Mouse (Mus musculus): ENCODE results near the gene Miga1.

Miga1 gene

DNA sequence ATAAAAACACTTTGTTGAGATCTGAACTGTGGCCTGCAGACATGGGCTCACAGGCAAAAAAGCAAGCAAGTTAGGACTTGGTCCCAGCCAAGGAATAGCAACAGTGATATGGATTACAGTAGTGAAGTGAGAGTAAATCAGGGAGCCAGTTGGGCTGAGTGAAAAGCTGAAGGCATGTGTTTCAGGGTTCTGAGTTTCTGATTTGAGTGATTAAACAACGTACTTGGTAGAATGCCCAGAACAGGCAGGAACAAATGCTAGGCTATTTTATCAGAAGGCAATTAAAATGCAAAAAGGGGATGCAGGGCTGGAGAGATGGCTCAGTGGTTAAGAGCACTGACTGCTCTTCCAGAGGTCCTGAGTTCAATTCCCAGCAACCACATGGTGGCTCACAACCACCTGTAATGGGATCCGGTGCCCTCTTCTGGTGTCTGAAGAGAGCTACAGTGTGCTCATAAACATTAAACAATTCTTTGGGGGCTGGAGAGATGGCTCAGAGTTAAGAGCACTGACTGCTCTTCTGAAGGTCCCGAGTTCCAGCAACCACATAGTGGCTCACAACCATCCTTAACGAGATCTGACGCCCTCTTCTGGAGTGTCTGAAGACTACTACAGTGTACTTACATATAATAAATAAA lies 94.8 kb downstream of the Miga1 start:
- no peak for DNase-seq (ENCODE audit: low read depth, low spot score)

GRCm38 (mm10) chr3:152243304-152243703 lies 96.9 kb downstream of the Miga1 start:
- no peak for DNase-seq (ENCODE audit: low read depth, low spot score)

DNA sequence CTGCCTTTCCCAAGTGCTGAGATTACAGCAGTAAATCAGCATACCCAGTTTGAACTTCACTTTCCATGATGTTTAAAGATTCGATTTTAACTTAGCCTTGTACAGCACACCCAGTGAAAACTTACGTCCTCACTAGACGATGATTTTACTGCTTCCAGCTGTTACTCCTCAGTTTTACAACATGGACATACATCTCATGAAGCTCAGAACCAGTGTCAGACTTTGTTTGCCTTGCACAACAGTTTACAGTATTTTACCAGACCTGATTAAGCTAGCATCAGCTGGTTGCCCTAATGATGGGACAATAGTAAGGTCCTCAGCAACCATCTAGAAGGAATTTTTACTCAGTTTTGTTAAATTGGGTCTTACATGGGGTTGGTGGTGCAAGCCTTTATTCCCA lies 99.1 kb downstream of the Miga1 start:
- DNase-seq (ENCODE audit: low read depth, low spot score): no peak

DNA sequence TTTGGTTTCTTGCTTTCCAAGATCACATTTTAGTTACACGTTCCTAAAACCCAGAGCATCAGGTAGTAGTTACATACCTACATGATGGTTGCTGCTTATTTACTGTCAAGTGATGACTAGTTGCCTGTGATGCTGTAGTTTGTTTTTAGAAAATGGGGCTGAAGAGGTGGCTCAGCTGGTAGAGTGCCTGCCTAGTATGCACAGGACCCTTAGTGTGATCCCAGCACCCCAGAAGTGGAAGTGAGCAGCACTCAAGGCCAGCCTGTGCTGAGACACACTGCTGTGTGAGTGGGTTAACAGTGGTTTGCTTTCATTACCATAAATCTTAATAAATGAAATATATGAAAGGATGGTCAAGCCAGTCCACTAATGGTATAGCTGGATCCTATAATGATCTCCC lies 100.6 kb downstream of the Miga1 start:
- DNase-seq (ENCODE audit: low read depth, low spot score): no peak

- DNase-seq (ENCODE audit: low read depth, low spot score): no peak
These were observed 101.4 kb downstream of the Miga1 start for GRCm38 (mm10) chr3:152238836-152239235.

- DNase-seq (ENCODE audit: low read depth, low spot score): no peak
These were observed 104.4 kb downstream of the Miga1 start for GRCm38 (mm10) chr3:152235805-152236204.

- no peak for DNase-seq (ENCODE audit: low read depth, low spot score)
These were observed 105.0 kb downstream of the Miga1 start for GRCm38 (mm10) chr3:152235238-152235637.

DNA sequence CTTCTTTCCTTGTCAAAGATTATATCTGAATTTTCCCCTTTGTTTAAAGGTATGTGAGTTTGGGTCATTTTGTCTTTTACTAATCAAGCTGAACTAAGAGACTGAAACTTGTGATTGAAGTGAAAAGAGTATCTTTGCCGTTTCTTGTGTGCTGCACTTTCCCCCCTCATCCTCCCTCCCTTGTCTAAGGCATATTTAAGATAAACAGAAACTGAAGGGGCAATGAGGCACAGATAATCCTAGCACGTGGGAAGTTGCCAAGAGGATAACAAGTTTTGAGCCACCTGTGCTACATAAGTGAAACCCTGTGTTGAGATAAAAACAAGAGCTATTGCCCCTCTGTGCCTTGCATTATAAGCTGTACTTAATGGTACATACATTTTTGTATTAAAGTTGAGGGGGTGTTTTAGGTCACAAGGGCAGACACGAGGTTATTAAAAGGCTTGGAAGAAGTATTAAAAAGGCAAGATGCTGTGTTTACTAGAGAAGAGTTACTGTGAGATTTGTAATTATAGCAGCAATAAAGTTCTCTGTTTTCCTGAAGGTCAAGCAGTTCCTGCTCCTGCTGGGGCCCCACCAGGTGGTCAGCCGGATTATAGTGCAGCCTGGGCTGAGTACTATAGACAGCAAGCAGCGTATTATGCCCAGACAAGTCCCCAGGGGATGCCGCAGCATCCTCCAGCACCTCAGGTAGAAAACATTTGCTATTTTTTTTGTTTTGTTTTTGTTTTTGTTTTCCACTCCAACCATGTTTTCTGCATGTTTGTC lies 108.7 kb downstream of the Miga1 start:
- no peak for DNase-seq (ENCODE audit: low read depth, low spot score)

GRCm38 (mm10) chr3:152229271-152229670 lies 110.9 kb downstream of the Miga1 start:
- DNase-seq (ENCODE audit: low read depth, low spot score): no peak

DNA sequence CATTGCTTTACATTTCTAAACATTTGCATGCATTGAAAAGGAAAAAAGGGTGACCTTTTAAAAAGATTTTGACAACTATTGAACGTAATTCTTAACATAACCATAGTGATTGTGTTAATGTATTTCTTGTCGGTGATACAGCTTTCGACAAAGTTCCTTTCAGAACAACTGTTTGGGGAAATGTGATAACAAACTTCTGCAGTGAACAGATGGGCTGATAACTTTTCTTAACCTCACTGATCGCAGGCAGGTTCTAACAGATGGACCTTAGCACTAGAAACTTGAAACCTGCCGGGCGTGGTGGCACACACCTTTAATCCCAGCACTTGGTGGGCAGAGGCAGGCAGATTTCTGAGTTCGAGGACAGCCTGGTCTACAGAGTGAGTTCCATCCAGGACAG lies 111.4 kb downstream of the Miga1 start:
- DNase-seq (ENCODE audit: low read depth, low spot score): no peak

DNA sequence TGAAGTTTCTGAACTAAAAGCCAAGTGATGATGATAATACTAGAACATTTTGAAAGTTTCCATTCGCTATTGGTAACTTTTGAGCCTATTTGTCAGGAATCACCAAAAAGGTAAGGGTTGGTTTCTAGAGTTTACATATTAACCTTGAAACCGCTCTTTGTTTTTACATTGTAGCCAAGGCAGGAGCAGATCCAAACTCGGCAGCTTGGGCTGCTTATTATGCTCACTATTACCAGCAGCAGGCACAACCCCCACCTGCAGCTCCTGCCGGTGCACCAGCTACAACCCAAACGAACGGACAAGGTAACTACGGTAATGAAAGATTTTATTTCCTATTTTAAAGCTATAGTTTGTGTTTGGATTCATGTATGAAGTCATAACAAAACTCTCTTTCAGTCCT lies 114.3 kb downstream of the Miga1 start:
- no peak for DNase-seq (ENCODE audit: low read depth, low spot score)

DNA sequence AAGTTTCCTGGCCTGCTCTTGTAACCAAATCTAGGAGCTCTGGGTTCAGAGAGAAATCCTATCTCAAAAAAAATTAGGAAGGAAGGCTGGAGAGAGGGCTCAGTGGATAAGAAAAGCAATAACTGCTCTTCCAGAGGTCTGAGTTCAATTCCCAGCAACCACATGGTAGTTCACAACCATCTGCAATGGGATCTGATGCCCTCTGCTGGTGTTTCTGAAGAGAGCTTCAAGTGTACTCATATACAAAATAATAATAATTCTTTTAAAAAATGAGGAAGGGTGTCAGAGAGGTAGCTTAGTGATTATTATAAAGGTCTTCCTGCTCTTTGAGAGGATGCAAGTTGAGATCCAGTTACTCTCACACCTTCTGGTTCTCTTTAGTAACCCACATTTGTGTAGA lies 115.3 kb downstream of the Miga1 start:
- DNase-seq (ENCODE audit: low read depth, low spot score): no peak
